Mouse (Mus musculus) thymus, postnatal 36 days (tissue): ENCODE results near the gene Gpx2.

Experiments used
- DNase-seq, 2 experiments: peaks; one replicate each; pipeline ENCODE4 v3.0.0; 2022; ENCODE audit warnings: mixed read lengths in 2 of 2

The Gpx2 gene

DNA sequence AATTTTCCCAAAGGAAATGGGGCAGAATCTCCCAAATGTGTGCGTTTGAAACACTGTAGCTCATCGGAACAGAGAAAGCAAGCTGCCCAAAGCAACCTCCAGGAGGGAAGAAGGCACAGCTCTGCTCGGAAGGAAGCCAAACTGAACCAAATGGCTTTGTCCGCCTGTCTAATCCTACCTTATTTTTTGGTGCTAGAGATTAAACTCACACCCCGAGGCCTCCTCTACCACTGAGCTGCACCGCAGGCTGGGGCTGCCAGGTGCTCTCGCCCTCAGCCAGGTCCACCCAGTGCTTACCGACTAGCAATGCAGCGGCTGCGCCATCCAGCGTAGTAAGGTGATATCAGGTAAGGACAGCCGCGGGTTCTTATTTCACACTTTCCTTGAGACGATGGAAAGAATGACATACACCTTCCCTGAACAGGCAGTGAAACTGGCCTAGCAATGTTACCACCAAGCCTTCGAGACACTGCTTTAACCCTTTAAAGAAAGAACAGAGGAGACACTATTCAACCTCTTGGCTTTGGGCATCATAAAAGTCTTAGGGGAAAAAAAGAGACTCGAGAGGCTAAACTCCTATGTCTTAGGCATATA is 44.4 kb downstream of the Gpx2 start:
- DNase-seq = no peak
